Mouse (Mus musculus) neural tube, embryonic 11.5 days (tissue): ENCODE results near the gene Smarca4. TPM values are rescaled to one million over a fixed set of nuclear protein-coding genes. Genes with fewer than 3 reads are reported as not detected.

Source experiments
- ATAC-seq: fragments of 200-750 bp; cut with Nextera tagmentation; 2 replicates; pipeline ENCODE4 v1.8.0; 2017; ENCODE audit warnings: moderate number of reproducible peaks, mild to moderate bottlenecking, moderate TSS enrichment, moderate library complexity; ENCODE audit not compliant: insufficient read depth, low FRiP score, low TSS enrichment
- DNase-seq: peaks from one replicate; pipeline ENCODE4 v3.0.0-alpha.2; 2015; ENCODE audit warnings: low spot score
- H3K27ac ChIP-seq: fragments of 300-500 bp; sonication (generic); 2 replicates; pipeline ENCODE4 v1.5.1; 2014; ENCODE audit warnings: low read depth, mild to moderate bottlenecking, low read length
- H3K27me3 ChIP-seq: fragments of 300-500 bp; sonication (generic); 2 replicates; pipeline ENCODE4 v1.6.1; 2014; ENCODE audit warnings: mild to moderate bottlenecking, low read length, mixed read lengths; ENCODE audit not compliant: control insufficient read depth, insufficient read depth
- H3K36me3 ChIP-seq: fragments of 300-500 bp; sonication (generic); 2 replicates; pipeline ENCODE4 v1.6.1; 2014; ENCODE audit warnings: mild to moderate bottlenecking, low read length, moderate library complexity, mixed read lengths; ENCODE audit not compliant: control insufficient read depth, insufficient read depth
- H3K4me1 ChIP-seq: fragments of 300-500 bp; sonication (generic); 2 replicates; pipeline ENCODE4 v1.6.1; 2014; ENCODE audit warnings: low read length, mixed read lengths; ENCODE audit not compliant: control insufficient read depth, insufficient read depth
- H3K4me2 ChIP-seq: fragments of 300-500 bp; sonication (generic); 2 replicates; pipeline ENCODE4 v1.6.1; 2014; ENCODE audit warnings: low read depth, mild to moderate bottlenecking, moderate library complexity
- H3K4me3 ChIP-seq: fragments of 300-500 bp; sonication (generic); 2 replicates; pipeline ENCODE4 v1.5.1; 2014; ENCODE audit warnings: low read depth, low read length
- H3K9ac ChIP-seq: fragments of 300-500 bp; sonication (generic); 2 replicates; pipeline ENCODE4 v1.6.1; 2014; ENCODE audit warnings: mild to moderate bottlenecking, low read length
- H3K9me3 ChIP-seq: fragments of 300-500 bp; sonication (generic); 2 replicates; pipeline ENCODE4 v1.6.1; 2016; ENCODE audit warnings: low read length; ENCODE audit not compliant: control insufficient read depth
- WGBS: fragments of 180-500 bp; shearing (Covaris S2); extraction: QIAGEN DNeasy Blood & Tissue Kit; methylation state at CpG from one replicate; pipeline ENCODE4 v1.1.7; 2014; 5-methylcytosine and 5-hydroxymethylcytosine counted together
- polyA plus RNA-seq: library from polyadenylated mRNA; unstranded; fragments of >200 nt; fragmentation: Nextera tagmentation; extraction: Ambion mirVana; gene quantifications from 2 replicates; pipeline ENCODE4 v1.2.1, GENCODE M21; 2014

Gene Smarca4
- polyA plus RNA-seq, 1 experiment from 2014 or later = 175 TPM

DNA sequence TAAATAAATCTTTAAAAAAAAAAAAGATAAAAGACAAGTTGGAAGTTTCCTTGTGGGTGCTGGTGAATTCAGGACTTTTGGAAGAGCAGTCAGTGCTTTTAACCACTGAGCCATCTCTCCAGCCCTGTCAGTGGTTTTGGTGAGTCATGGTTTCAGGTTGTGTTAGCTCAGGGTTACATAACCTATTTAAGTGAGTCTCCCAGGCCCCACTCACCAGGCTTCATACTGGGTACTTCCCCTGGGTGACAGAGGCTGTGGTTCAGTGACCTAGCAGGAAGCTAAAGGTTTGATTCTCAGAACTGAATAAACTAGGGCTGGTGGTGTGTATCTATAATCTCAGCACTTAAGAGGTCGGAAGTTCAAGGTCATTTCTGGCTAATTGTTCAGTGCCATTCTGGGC is 6.1 kb upstream of the Smarca4 start:
- no peaks in the 10 kb centered on the region for H3K27me3 ChIP-seq
- WGBS = 94% methylated on average over 1 of the region's 1 CpGs
- DNase-seq (no peak), ATAC-seq (no peak)
- H3K9ac ChIP-seq = no peak overlapping the region
- H3K36me3 ChIP-seq = no peaks in the 10 kb centered on the region
- no peak overlapping the region for H3K27ac ChIP-seq
- no peak overlapping the region for H3K4me3 ChIP-seq
- no peaks in the 10 kb centered on the region for H3K4me1 ChIP-seq
- no peak overlapping the region for H3K4me2 ChIP-seq
- no peaks in the 10 kb centered on the region for H3K9me3 ChIP-seq

DNA sequence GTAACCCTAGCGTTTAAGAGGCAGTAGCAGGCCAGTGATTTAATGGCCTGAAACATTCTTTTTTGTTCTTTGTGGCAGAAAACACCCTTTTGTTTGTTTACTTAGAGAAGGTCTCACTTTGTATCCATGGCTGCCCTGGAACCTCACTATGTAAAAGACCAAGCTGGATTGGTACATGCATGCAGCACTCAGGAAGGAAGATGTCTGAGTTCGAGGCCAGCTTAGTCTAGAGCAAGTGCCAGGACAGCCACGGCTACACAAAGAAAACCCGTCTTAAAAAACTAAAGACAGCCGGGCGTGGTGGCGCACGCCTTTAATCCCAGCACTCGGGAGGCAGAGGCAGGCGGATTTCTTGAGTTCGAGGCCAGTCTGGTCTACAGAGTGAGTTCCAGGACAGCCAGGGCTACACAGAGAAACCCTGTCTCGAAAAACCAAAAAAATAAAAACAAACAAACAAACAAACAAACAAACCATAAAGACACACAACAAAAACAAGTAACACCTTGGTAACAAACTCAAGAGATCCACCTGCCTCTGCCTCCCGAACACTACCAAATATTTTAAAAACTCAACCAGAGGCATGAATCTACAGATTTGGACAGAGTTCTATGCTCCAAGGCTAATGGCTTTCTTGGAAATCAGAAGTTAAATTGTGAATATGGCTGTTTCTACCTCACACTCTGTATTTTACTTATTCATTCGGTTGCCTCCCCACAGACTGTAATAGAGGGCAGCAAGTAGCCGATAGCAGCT is 929 bp upstream of the Smarca4 start:
- Histone ChIP-seq H3K4me2 (peak overlapping the region; percentile 58), H3K4me1 (peaks cover 12% of the 10 kb centered on the region), H3K4me3 (peak overlapping the region; percentile 70), H3K27me3 (no peaks in the 10 kb centered on the region), H3K9me3 (no peaks in the 10 kb centered on the region), H3K9ac (peak overlapping the region; percentile 73), H3K36me3 (no peaks in the 10 kb centered on the region), H3K27ac (peak overlapping the region; percentile 97)
- no peak for DNase-seq
- 77% methylated on average over 15 of the region's 15 CpGs for WGBS
- no peak for ATAC-seq

DNA sequence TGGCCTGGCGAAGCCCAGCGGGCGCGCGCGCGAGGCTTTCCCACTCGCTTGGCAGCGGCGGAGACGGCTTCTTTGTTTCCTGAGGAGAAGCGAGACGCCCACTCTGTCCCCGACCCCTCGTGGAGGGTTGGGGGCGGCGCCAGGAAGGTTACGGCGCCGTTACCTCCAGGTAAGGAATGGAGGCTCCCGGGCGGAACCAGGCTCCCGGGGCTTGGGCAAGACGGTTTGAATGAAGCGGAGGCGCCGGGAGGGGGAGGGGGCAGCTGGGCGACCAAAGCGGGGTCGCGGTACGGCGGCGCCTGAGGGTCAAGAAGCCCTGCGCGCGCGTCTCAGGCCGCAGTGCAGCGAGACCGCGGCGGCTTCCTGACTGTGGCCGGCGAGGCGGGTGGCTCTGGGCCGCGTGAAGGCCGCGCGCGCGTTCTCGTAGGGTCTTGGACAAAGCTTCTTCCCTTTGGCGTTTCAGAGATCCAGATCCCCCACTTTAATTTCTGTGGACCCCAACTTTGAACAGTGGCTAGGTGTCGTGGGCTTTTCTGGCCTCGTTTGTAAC is 338 bp downstream of the Smarca4 start:
- Histone ChIP-seq H3K4me3 (peak overlapping the region; percentile 70), H3K4me1 (peaks cover 12% of the 10 kb centered on the region), H3K27me3 (no peaks in the 10 kb centered on the region), H3K27ac (peak overlapping the region; percentile 99), H3K36me3 (no peaks in the 10 kb centered on the region), H3K9ac (peak overlapping the region; percentile 95), H3K4me2 (peak overlapping the region; percentile 58), H3K9me3 (no peaks in the 10 kb centered on the region)
- peak; percentile 91 for ATAC-seq
- DNase-seq = peak; percentile 94
- under 1% methylated on average over 53 of the region's 57 CpGs for WGBS

DNA sequence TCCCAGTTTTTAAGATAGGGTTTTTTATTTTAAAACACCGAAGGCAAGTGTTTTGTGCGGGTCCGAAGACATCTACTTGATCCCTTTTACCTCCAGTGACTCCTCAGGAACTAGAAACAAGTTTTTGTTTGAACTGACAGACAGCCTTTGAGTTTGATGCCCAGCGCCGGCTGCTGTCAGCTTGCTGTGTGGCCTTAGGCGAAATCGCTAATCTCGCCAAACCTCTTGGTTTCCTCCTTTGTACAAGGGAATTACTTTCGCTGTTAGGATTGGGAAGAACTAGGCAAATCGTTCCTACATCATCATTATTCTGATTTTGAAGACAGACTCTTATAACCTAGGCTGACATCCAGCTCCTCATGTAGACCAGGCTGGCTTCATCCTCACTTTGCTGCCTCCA is 1.1 kb downstream of the Smarca4 start:
- peak; percentile 43 for DNase-seq
- Histone ChIP-seq H3K27ac (peak overlapping the region; percentile 99), H3K9me3 (no peaks in the 10 kb centered on the region), H3K36me3 (no peaks in the 10 kb centered on the region), H3K4me3 (peak overlapping the region; percentile 70), H3K4me2 (peak overlapping the region; percentile 58), H3K27me3 (no peaks in the 10 kb centered on the region), H3K4me1 (peaks cover 12% of the 10 kb centered on the region), H3K9ac (peak overlapping the region; percentile 95)
- no peak for ATAC-seq
- 16% methylated on average over 10 of the region's 10 CpGs for WGBS

DNA sequence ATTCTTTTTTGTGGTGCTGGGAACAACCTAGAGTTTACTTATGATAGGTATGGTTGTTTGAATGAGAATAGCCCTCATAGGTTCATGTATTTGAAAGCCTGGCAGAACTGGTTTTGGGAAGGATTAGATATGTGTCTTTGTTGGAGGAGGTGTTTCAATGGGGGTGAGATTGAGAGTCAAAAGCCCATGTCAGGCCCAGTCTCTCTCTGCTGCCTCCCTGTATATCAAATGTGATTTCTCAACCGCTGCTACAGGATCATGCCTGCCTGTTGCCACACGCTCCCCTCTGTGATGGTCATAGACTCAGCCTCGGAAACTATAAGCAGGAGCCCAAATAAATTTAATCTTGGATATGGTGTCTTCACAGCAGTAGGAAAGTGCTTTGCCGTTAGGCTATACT is 4.3 kb downstream of the Smarca4 start:
- Histone ChIP-seq H3K27me3 (no peaks in the 10 kb centered on the region), H3K27ac (no peak overlapping the region), H3K36me3 (no peaks in the 10 kb centered on the region), H3K9ac (no peak overlapping the region), H3K4me2 (no peak overlapping the region), H3K9me3 (no peaks in the 10 kb centered on the region), H3K4me3 (no peak overlapping the region), H3K4me1 (peaks cover 12% of the 10 kb centered on the region)
- WGBS = 87% methylated on average over 4 of the region's 4 CpGs
- ATAC-seq (no peak), DNase-seq (no peak)

DNA sequence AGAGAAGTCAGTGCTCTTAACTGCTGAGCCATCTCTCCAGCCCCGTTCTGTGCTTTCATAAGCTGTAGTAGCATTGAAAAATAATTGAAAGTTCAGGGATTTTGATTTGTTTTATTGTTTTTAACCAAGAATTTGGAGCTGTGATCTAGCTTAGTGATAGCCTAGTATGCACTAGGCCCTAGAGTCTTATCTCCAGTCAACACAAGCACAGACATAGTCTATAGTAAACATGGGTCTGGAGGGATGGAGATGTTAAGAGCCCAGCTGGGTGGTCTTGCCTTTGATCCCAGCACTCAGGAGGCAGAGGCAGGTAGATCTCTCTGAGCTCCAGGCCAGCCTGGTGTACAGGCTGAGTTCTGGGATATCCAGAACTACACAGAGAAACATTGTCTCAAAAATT is 6.7 kb downstream of the Smarca4 start:
- H3K36me3 ChIP-seq = 0 out of 2 replicates have a peak, but pooled peaks cover 2% of the 10 kb centered on the region
- H3K9me3 ChIP-seq = no peaks in the 10 kb centered on the region
- no peak overlapping the region for H3K4me3 ChIP-seq
- DNase-seq (no peak), ATAC-seq (no peak)
- H3K4me2 ChIP-seq = no peak overlapping the region
- WGBS = 93% methylated on average over 1 of the region's 1 CpGs
- H3K27me3 ChIP-seq = no peaks in the 10 kb centered on the region
- no peak overlapping the region for H3K27ac ChIP-seq
- peaks cover 7% of the 10 kb centered on the region for H3K4me1 ChIP-seq
- H3K9ac ChIP-seq = no peak overlapping the region

DNA sequence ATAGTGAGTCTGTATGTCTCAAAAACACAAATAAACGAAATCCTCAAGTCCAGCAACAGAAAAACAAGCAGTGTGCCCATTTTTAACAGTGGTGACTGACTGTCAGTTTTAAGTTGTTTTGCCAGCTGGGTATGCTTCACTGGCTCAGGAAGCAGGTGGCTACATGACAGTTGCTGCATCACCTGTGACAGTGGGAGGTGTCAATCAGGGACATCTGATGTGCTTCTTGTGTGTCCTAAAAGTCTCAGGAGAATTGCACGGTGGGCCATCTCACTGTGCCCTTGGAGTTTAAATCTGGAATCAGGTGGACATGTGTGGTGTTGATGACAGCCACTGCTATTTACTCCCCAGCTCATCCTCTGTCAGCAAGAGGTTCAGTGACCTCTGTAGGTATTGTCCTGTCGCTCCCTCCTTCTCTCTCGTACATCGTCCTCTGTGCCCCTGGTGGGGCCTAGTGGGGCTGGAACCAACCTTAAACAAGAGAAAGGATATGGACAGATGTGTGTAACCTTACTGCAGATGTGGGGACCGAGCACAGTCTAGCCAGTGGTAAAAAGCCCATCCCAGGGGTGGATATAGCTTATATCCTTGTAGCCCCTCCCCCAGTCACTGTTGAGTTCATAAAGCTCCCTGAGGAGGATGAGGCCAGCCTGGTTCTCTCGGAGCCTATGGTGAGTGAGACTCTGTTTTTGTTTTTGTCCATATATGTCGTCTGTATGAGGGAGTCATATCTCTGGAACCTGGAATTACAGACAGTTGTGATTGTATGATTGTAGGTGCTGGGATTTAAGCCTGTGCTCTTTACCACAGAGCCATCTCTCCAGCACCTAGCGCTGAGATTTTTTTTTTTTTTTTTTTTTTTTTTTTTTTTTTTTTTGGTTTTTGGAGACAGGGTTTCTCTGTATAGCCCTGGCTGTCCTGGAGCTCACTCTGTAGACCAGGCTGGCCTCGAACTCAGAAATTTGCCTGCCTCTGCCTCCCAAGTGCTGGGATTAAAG is 9.7 kb downstream of the Smarca4 start:
- no peak overlapping the region for H3K4me3 ChIP-seq
- no peak overlapping the region for H3K4me2 ChIP-seq
- H3K9me3 ChIP-seq = no peaks in the 10 kb centered on the region
- no peaks in the 10 kb centered on the region for H3K27me3 ChIP-seq
- no peaks in the 10 kb centered on the region; the same call in 1 of the 2 replicates for H3K4me1 ChIP-seq
- WGBS = 93% methylated on average over 10 of the region's 10 CpGs
- H3K27ac ChIP-seq = no peak overlapping the region
- 0 out of 2 replicates have a peak, but pooled peaks cover 2% of the 10 kb centered on the region for H3K36me3 ChIP-seq
- no peak overlapping the region for H3K9ac ChIP-seq
- ATAC-seq (no peak), DNase-seq (no peak)

DNA sequence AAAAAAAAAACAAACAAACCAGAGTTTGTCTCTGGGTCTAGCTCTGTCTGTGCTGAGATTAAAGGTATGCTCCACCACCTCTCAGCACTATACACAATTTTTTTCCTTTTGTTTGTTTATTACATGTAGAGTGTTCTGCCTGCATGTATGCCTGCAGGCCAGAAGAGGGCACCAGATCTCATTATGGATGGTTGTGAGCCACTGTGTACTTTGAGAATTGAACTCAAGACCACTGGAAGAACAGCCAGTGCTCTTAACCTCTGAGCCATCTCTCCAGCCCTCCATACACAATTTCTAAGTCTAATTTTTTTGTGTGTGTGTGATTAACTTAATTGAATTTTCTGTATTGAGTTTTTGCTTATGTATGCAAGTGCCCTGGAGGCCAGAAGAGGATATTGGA is 10.6 kb downstream of the Smarca4 start:
- Histone ChIP-seq H3K36me3 (0 out of 2 replicates have a peak, but pooled peaks cover 2% of the 10 kb centered on the region), H3K9me3 (no peaks in the 10 kb centered on the region)
- no peak for DNase-seq

More for the DNA sequence above, 10.6 kb downstream of the Smarca4 start:
- ATAC-seq = no peak
- no peaks in the 10 kb centered on the region for H3K27me3 ChIP-seq
- no peaks in the 10 kb centered on the region; the same call in 1 of the 2 replicates for H3K4me1 ChIP-seq
- no peak overlapping the region for H3K9ac ChIP-seq
- H3K4me2 ChIP-seq = no peak overlapping the region
- H3K4me3 ChIP-seq = no peak overlapping the region
- no peak overlapping the region for H3K27ac ChIP-seq
